Mouse (Mus musculus) olfactory bulb, adult 2 months (tissue): ENCODE data around the gene Prkg1.

Experiments used
- CTCF ChIP-seq: fragments of 200-500 bp; IDR thresholded peaks from 2 replicates; pipeline ENCODE4 v1.5.1; 2012; ENCODE audit warnings: low read depth, mild to moderate bottlenecking, low read length, moderate library complexity; ENCODE audit not compliant: insufficient read depth
- POLR2A ChIP-seq: fragments of 200-500 bp; IDR thresholded peaks from 2 replicates; pipeline ENCODE4 v1.6.1; 2012; ENCODE audit warnings: mild to moderate bottlenecking, low read depth, low read length, moderate library complexity; ENCODE audit not compliant: insufficient read depth

DNA sequence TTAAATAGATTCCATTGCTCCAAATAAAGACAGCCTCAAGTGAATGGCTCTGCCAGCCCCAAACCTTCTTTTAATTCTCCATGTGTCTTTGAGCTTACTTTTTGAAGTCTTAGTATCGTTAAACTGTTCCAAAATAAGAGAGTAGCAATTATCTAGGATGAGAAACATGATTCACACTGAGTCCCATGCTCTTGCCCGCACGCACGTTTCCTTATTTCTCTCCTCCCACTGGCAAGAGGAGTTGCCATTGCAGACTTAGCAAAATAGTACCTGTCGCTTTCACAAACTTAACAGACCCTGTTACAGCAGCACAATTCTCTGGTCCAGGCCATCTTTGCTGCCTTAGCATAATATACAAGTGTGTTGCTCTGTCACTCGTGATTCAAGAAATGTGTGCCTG lies 110.8 kb downstream of the Prkg1 start:
- no peak for TF ChIP-seq POLR2A
- TF ChIP-seq CTCF, result no peak
